Mouse (Mus musculus): Measurements from ENCODE around the gene Myo18b. TPM values are rescaled to one million over a fixed set of nuclear protein-coding genes. Genes with fewer than 3 reads are reported as not detected.

Gene Myo18b
- total RNA-seq, 1 experiment = 2.3 TPM

GRCm38 (mm10) chr5:112649164-112649702, 246.9 kb downstream of the Myo18b start:
- TF ChIP-seq CHD2 (IDR thresholded peaks at IDR 0.05; ENCODE audit: low read depth, low read length) (no peak), ZC3H11A (IDR thresholded peaks at IDR 0.05; ENCODE audit: borderline replicate concordance, low read depth, low read length) (no peak), MAFK (IDR thresholded peaks at IDR 0.05; ENCODE audit: insufficient read depth, low read depth, low read length) (no peak)
- no peak for DNase-seq (ENCODE audit: low read depth, low spot score)
- in situ Hi-C loops (cut with MboI; ENCODE audit: low sequenced_read_pairs in 2 of 2, unreplicated experiment in 2 of 2) = no loop called here
- Histone ChIP-seq H3K4me1 (ENCODE audit: control insufficient read depth in 2 of 2, insufficient read depth in 2 of 2, low read length in 2 of 2, poor library complexity in 1 of 2) (peaks cover 0 to 3% of the 10 kb centered on the region in 2 experiments; a peak in 2 of 4 replicates), H3K9me3 (ENCODE audit: control insufficient read depth, insufficient read depth, low read depth, low read length) (no peaks in the 10 kb centered on the region), H3K9ac (ENCODE audit: insufficient read depth, low read depth, low read length, poor library complexity, severe bottlenecking) (no peak overlapping the region), H3K36me3 (ENCODE audit: control insufficient read depth, insufficient read depth, low read length, poor library complexity, severe bottlenecking) (no peaks in the 10 kb centered on the region), H3K4me3 (ENCODE audit: insufficient read depth in 1 of 2, low read depth in 1 of 2, low read length in 2 of 2, poor library complexity in 1 of 2, severe bottlenecking in 1 of 2) (no peak overlapping the region), H3K27ac (ENCODE audit: insufficient read depth, low read depth, low read length, poor library complexity, severe bottlenecking) (no peak overlapping the region)

DNA sequence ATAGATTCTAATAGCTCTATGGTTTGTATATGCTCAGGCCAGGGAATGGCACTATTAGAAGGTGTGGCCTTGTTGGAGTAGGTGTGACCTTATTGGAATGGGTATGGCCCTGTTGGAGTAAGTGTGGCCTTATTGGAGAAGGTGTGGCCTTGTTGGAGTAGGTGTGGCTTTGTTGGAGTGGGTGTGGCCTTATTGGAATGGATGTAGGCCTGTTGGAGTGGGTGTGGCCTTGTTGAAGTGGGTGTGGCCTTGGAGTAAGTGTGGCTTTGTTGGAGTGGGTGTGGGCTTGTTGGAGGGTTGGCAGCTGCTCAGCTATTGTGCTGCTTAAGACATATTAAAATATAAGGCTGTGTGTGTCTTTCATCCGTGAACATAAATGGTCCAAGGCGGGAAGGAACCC, 249.3 kb downstream of the Myo18b start:
- no peak overlapping the region for H3K4me3 ChIP-seq (ENCODE audit: insufficient read depth in 1 of 2, low read depth in 1 of 2, low read length in 2 of 2, poor library complexity in 1 of 2, severe bottlenecking in 1 of 2)
- H3K9me3 ChIP-seq (ENCODE audit: control insufficient read depth, insufficient read depth, low read depth, low read length) = no peaks in the 10 kb centered on the region
- DNase-seq (ENCODE audit: low read depth, low spot score) = peak; percentile 51
- peaks cover 0 to 7% of the 10 kb centered on the region in 2 experiments; a peak in 2 of 4 replicates for H3K4me1 ChIP-seq (ENCODE audit: control insufficient read depth in 2 of 2, insufficient read depth in 2 of 2, low read length in 2 of 2, poor library complexity in 1 of 2)
- TF ChIP-seq MAFK (IDR thresholded peaks at IDR 0.05; ENCODE audit: insufficient read depth, low read depth, low read length) (no peak), ZNF384 (IDR thresholded peaks at IDR 0.05; ENCODE audit: low read depth, low read length) (no peak), CHD2 (IDR thresholded peaks at IDR 0.05; ENCODE audit: low read depth, low read length) (no peak), HCFC1 (IDR thresholded peaks at IDR 0.05; ENCODE audit: borderline replicate concordance, insufficient read depth, low read length) (no peak)
- in situ Hi-C loops (cut with MboI; ENCODE audit: low sequenced_read_pairs in 2 of 2, unreplicated experiment in 2 of 2) = no loop called here
- no peak overlapping the region for H3K27ac ChIP-seq (ENCODE audit: insufficient read depth, low read depth, low read length, poor library complexity, severe bottlenecking)
- H3K9ac ChIP-seq (ENCODE audit: insufficient read depth, low read depth, low read length, poor library complexity, severe bottlenecking) = no peak overlapping the region
- no peaks in the 10 kb centered on the region for H3K36me3 ChIP-seq (ENCODE audit: control insufficient read depth, insufficient read depth, low read length, poor library complexity, severe bottlenecking)

DNA sequence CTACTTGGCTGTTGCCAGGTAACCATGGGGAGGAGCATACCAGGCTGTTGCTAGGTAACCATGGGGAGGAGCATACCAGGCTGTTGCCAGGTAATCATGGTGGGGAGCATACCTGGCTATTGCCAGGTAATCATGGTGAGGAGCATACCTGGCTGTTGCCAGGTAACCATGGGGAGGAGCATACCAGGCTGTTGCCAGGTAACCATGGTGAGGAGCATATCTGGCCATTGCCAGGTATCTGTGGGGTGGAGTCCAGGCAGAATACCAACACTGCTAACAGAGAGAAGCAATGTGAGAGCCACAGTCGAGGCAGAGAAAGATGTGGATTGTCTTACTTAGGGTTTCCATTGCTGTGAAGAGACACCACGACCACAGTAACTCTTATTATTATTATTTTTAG, 250.6 kb downstream of the Myo18b start:
- DNase-seq (ENCODE audit: low read depth, low spot score) = no peak

GRCm38 (mm10) chr5:112643533-112644272, 252.5 kb downstream of the Myo18b start:
- in situ Hi-C loops (cut with MboI; ENCODE audit: low sequenced_read_pairs in 2 of 2, unreplicated experiment in 2 of 2) = no loop called here
- Histone ChIP-seq H3K27ac (ENCODE audit: insufficient read depth, low read depth, low read length, poor library complexity, severe bottlenecking) (no peak overlapping the region), H3K4me3 (ENCODE audit: insufficient read depth in 1 of 2, low read depth in 1 of 2, low read length in 2 of 2, poor library complexity in 1 of 2, severe bottlenecking in 1 of 2) (peak overlapping the region in 1 of 2 experiments; percentile 28; a peak in 1 of 4 replicates), H3K4me1 (ENCODE audit: control insufficient read depth in 2 of 2, insufficient read depth in 2 of 2, low read length in 2 of 2, poor library complexity in 1 of 2) (peaks cover 2 to 15% of the 10 kb centered on the region in 2 experiments; a peak in 2 of 4 replicates), H3K36me3 (ENCODE audit: control insufficient read depth, insufficient read depth, low read length, poor library complexity, severe bottlenecking) (no peaks in the 10 kb centered on the region), H3K9ac (ENCODE audit: insufficient read depth, low read depth, low read length, poor library complexity, severe bottlenecking) (peak overlapping the region; percentile 34; the same call in 1 of the 2 replicates), H3K9me3 (ENCODE audit: control insufficient read depth, insufficient read depth, low read depth, low read length) (no peaks in the 10 kb centered on the region)
- TF ChIP-seq MAFK (IDR thresholded peaks at IDR 0.05; ENCODE audit: insufficient read depth, low read depth, low read length) (no peak), ZNF384 (IDR thresholded peaks at IDR 0.05; ENCODE audit: low read depth, low read length) (no peak), CHD2 (IDR thresholded peaks at IDR 0.05; ENCODE audit: low read depth, low read length) (no peak), ZC3H11A (IDR thresholded peaks at IDR 0.05; ENCODE audit: borderline replicate concordance, low read depth, low read length) (no peak), HCFC1 (IDR thresholded peaks at IDR 0.05; ENCODE audit: borderline replicate concordance, insufficient read depth, low read length) (no peak)
- no peak for DNase-seq (ENCODE audit: low read depth, low spot score)

More for the DNA sequence above, 250.6 kb downstream of the Myo18b start:
- in situ Hi-C loops (cut with MboI; ENCODE audit: low sequenced_read_pairs in 2 of 2, unreplicated experiment in 2 of 2) = no loop called here
- no peak overlapping the region for H3K4me3 ChIP-seq (ENCODE audit: insufficient read depth in 1 of 2, low read depth in 1 of 2, low read length in 2 of 2, poor library complexity in 1 of 2, severe bottlenecking in 1 of 2)
- peaks cover 0 to 10% of the 10 kb centered on the region in 2 experiments; a peak in 2 of 4 replicates for H3K4me1 ChIP-seq (ENCODE audit: control insufficient read depth in 2 of 2, insufficient read depth in 2 of 2, low read length in 2 of 2, poor library complexity in 1 of 2)
- no peaks in the 10 kb centered on the region for H3K36me3 ChIP-seq (ENCODE audit: control insufficient read depth, insufficient read depth, low read length, poor library complexity, severe bottlenecking)
- no peaks in the 10 kb centered on the region for H3K9me3 ChIP-seq (ENCODE audit: control insufficient read depth, insufficient read depth, low read depth, low read length)
- no peak overlapping the region for H3K9ac ChIP-seq (ENCODE audit: insufficient read depth, low read depth, low read length, poor library complexity, severe bottlenecking)
- TF ChIP-seq ZNF384 (IDR thresholded peaks at IDR 0.05; ENCODE audit: low read depth, low read length) = no peak
- H3K27ac ChIP-seq (ENCODE audit: insufficient read depth, low read depth, low read length, poor library complexity, severe bottlenecking) = no peak overlapping the region

Measured in ES-E14 (cell line).